Mouse (Mus musculus) forebrain, embryonic 12.5 days (tissue): ENCODE results near the gene Rfxank. TPM values are rescaled to one million over a fixed set of nuclear protein-coding genes. Genes with fewer than 3 reads are reported as not detected.

ENCODE experiments used
- ATAC-seq: fragments of 200-750 bp; cut with Nextera tagmentation; 2 replicates; pipeline ENCODE4 v1.8.0; 2017; ENCODE audit warnings: moderate TSS enrichment; ENCODE audit not compliant: low FRiP score
- H3K27ac ChIP-seq: fragments of 300-500 bp; sonication (generic); 2 replicates; pipeline ENCODE4 v1.5.1; 2016; ENCODE audit warnings: mild to moderate bottlenecking
- H3K27me3 ChIP-seq: fragments of 300-500 bp; sonication (generic); 2 replicates; pipeline ENCODE4 v1.6.1; 2016; ENCODE audit warnings: mild to moderate bottlenecking
- H3K36me3 ChIP-seq: fragments of 300-500 bp; sonication (generic); replicated peaks from 2 replicates; pipeline ENCODE4 v1.6.1; 2016; ENCODE audit warnings: mild to moderate bottlenecking
- H3K4me1 ChIP-seq: fragments of 300-500 bp; sonication (generic); 2 replicates; pipeline ENCODE4 v1.6.1; 2016
- H3K4me2 ChIP-seq: fragments of 300-500 bp; sonication (generic); 2 replicates; pipeline ENCODE4 v1.6.1; 2016; ENCODE audit warnings: mild to moderate bottlenecking, moderate library complexity
- H3K4me3 ChIP-seq: fragments of 300-500 bp; sonication (generic); replicated peaks from 2 replicates; pipeline ENCODE4 v1.5.1; 2016; ENCODE audit warnings: mild to moderate bottlenecking
- H3K9ac ChIP-seq: fragments of 300-500 bp; sonication (generic); 2 replicates; pipeline ENCODE4 v1.6.1; 2016; ENCODE audit warnings: mild to moderate bottlenecking
- H3K9me3 ChIP-seq: fragments of 300-500 bp; sonication (generic); 2 replicates; pipeline ENCODE4 v1.6.1; 2016
- WGBS: fragments of 180-500 bp; shearing (Covaris S2); methylation state at CpG from one replicate; pipeline ENCODE4 v1.1.7; 2016; 5-methylcytosine and 5-hydroxymethylcytosine counted together
- polyA plus RNA-seq: library from polyadenylated mRNA; unstranded; fragments of >200 nt; fragmentation: Nextera tagmentation; extraction: Ambion mirVana; gene quantifications from 2 replicates; pipeline ENCODE4 v1.2.1, GENCODE M21; 2016

Rfxank gene
- polyA plus RNA-seq, 1 experiment from 2014 or later = 14.3 TPM

GRCm38 (mm10) chr8:70170116-70170515 lies 31.2 kb upstream of the Rfxank start:
- H3K4me3 ChIP-seq = no peak overlapping the region
- H3K27ac ChIP-seq = no peak overlapping the region
- no peak overlapping the region for H3K4me2 ChIP-seq
- WGBS = 91% methylated on average over 3 of the region's 3 CpGs
- H3K4me1 ChIP-seq = peaks cover 23% of the 10 kb centered on the region
- ATAC-seq = no peak
- no peak overlapping the region for H3K9ac ChIP-seq
- H3K9me3 ChIP-seq = no peaks in the 10 kb centered on the region
- H3K36me3 ChIP-seq = no peaks in the 10 kb centered on the region
- peaks cover 26% of the 10 kb centered on the region for H3K27me3 ChIP-seq

- H3K4me1 ChIP-seq = peaks cover 10% of the 10 kb centered on the region
- H3K4me3 ChIP-seq = peak overlapping the region; percentile 25
- 0 out of 2 replicates have a peak overlapping the region, but pooled peaks have one; percentile 36 for H3K9ac ChIP-seq
- H3K27ac ChIP-seq = no peak overlapping the region
- peaks cover 39% of the 10 kb centered on the region for H3K27me3 ChIP-seq
- WGBS = under 1% methylated on average over 18 of the region's 21 CpGs
- ATAC-seq = peak; percentile 86
- H3K36me3 ChIP-seq = no peaks in the 10 kb centered on the region
- H3K4me2 ChIP-seq = peak overlapping the region; percentile 52
- H3K9me3 ChIP-seq = no peaks in the 10 kb centered on the region
These were observed 27.7 kb upstream of the Rfxank start for GRCm38 (mm10) chr8:70166504-70167110.

GRCm38 (mm10) chr8:70163316-70163715 lies 24.4 kb upstream of the Rfxank start:
- Histone ChIP-seq H3K4me2 (no peak overlapping the region), H3K27ac (no peak overlapping the region), H3K36me3 (no peaks in the 10 kb centered on the region), H3K9ac (no peak overlapping the region), H3K4me1 (peaks cover 15% of the 10 kb centered on the region), H3K4me3 (no peak overlapping the region), H3K9me3 (no peaks in the 10 kb centered on the region), H3K27me3 (peaks cover 45% of the 10 kb centered on the region)
- WGBS = 91% methylated on average over 3 of the region's 3 CpGs
- no peak for ATAC-seq

- Histone ChIP-seq H3K9me3 (no peaks in the 10 kb centered on the region), H3K36me3 (no peaks in the 10 kb centered on the region), H3K4me3 (no peak overlapping the region), H3K4me2 (no peak overlapping the region), H3K9ac (no peak overlapping the region), H3K27me3 (peaks cover 26% of the 10 kb centered on the region), H3K27ac (no peak overlapping the region), H3K4me1 (peaks cover 6% of the 10 kb centered on the region; the same call in 1 of the 2 replicates)
- ATAC-seq = no peak
- 70% methylated on average over 13 of the region's 13 CpGs for WGBS
These were observed 21.1 kb upstream of the Rfxank start for GRCm38 (mm10) chr8:70160015-70160414.

GRCm38 (mm10) chr8:70159211-70159610 lies 20.3 kb upstream of the Rfxank start:
- Histone ChIP-seq H3K4me1 (peaks cover 6% of the 10 kb centered on the region; the same call in 1 of the 2 replicates), H3K27ac (no peak overlapping the region), H3K4me3 (no peak overlapping the region), H3K27me3 (peaks cover 27% of the 10 kb centered on the region), H3K36me3 (no peaks in the 10 kb centered on the region), H3K4me2 (no peak overlapping the region), H3K9ac (no peak overlapping the region), H3K9me3 (no peaks in the 10 kb centered on the region)
- no peak for ATAC-seq
- whole genome bisulfite sequencing = 90% methylated on average over 4 of the region's 4 CpGs

GRCm38 (mm10) chr8:70158069-70158853 lies 19.3 kb upstream of the Rfxank start:
- peak overlapping the region; percentile 55 for H3K9ac ChIP-seq
- H3K4me3 ChIP-seq = peak overlapping the region; percentile 50
- H3K27me3 ChIP-seq = peaks cover 27% of the 10 kb centered on the region
- WGBS = 12% methylated on average over 38 of the region's 40 CpGs
- H3K36me3 ChIP-seq = no peaks in the 10 kb centered on the region
- peak; percentile 94 for ATAC-seq
- H3K4me2 ChIP-seq = peak overlapping the region; percentile 74
- H3K9me3 ChIP-seq = no peaks in the 10 kb centered on the region
- H3K4me1 ChIP-seq = peaks cover 6% of the 10 kb centered on the region; the same call in 1 of the 2 replicates
- 0 out of 2 replicates have a peak overlapping the region, but pooled peaks have one; percentile 5 for H3K27ac ChIP-seq

GRCm38 (mm10) chr8:70157240-70157800 lies 18.4 kb upstream of the Rfxank start:
- Histone ChIP-seq H3K4me3 (no peak overlapping the region), H3K4me2 (no peak overlapping the region), H3K27ac (no peak overlapping the region), H3K9ac (no peak overlapping the region), H3K4me1 (peaks cover 14% of the 10 kb centered on the region), H3K9me3 (no peaks in the 10 kb centered on the region), H3K36me3 (no peaks in the 10 kb centered on the region), H3K27me3 (peaks cover 22% of the 10 kb centered on the region)
- ATAC-seq = no peak
- WGBS = 81% methylated on average over 1 of the region's 1 CpGs

- Histone ChIP-seq H3K36me3 (no peaks in the 10 kb centered on the region), H3K27me3 (peaks cover 25% of the 10 kb centered on the region), H3K4me1 (peaks cover 13% of the 10 kb centered on the region), H3K4me2 (peak overlapping the region; percentile 45), H3K27ac (no peak overlapping the region), H3K4me3 (peak overlapping the region; percentile 15), H3K9me3 (no peaks in the 10 kb centered on the region), H3K9ac (peak overlapping the region; percentile 21; the same call in 1 of the 2 replicates)
- 11% methylated on average over 21 of the region's 22 CpGs for WGBS
- peak; percentile 94 for ATAC-seq
These were observed 13.7 kb upstream of the Rfxank start for GRCm38 (mm10) chr8:70152537-70153257.

- Histone ChIP-seq H3K27ac (no peak overlapping the region), H3K4me3 (no peak overlapping the region), H3K9ac (0 out of 2 replicates have a peak overlapping the region, but pooled peaks have one; percentile 21), H3K4me2 (no peak overlapping the region), H3K9me3 (no peaks in the 10 kb centered on the region), H3K4me1 (peaks cover 13% of the 10 kb centered on the region), H3K36me3 (peaks cover 21% of the 10 kb centered on the region), H3K27me3 (peaks cover 19% of the 10 kb centered on the region)
- 17% methylated on average over 13 of the region's 13 CpGs for WGBS
- ATAC-seq = no peak
These were observed 11.2 kb upstream of the Rfxank start for GRCm38 (mm10) chr8:70150158-70150557.

GRCm38 (mm10) chr8:70147678-70148607 lies 9.0 kb upstream of the Rfxank start:
- no peak for ATAC-seq
- Histone ChIP-seq H3K27me3 (peaks cover 16% of the 10 kb centered on the region), H3K27ac (no peak overlapping the region), H3K4me1 (peaks cover 11% of the 10 kb centered on the region), H3K9me3 (no peaks in the 10 kb centered on the region), H3K4me3 (no peak overlapping the region), H3K9ac (no peak overlapping the region), H3K4me2 (no peak overlapping the region), H3K36me3 (peaks cover 42% of the 10 kb centered on the region)
- 86% methylated on average over 7 of the region's 7 CpGs for WGBS

GRCm38 (mm10) chr8:70139981-70140380 lies 1.0 kb upstream of the Rfxank start:
- Histone ChIP-seq H3K4me1 (peaks cover 23% of the 10 kb centered on the region), H3K9ac (peak overlapping the region; percentile 76), H3K36me3 (peaks cover 48% of the 10 kb centered on the region), H3K9me3 (no peaks in the 10 kb centered on the region), H3K4me2 (peak overlapping the region; percentile 69), H3K27ac (peak overlapping the region; percentile 80), H3K4me3 (peak overlapping the region; percentile 71), H3K27me3 (no peaks in the 10 kb centered on the region)
- no peak for ATAC-seq
- WGBS = 14% methylated on average over 9 of the region's 9 CpGs
